Mouse (Mus musculus): ENCODE results near the gene Dnm3.

The Dnm3 gene

GRCm38 (mm10) chr1:162038431-162038830 lies 439.4 kb downstream of the Dnm3 start:
- in situ Hi-C loops (cut with MboI; ENCODE audit: low pct_unique_long_range_greater_than_20kb in 1 of 2, low sequenced_read_pairs in 2 of 2, unreplicated experiment in 1 of 2): no loop called here

GRCm38 (mm10) chr1:162037968-162038421 lies 439.8 kb downstream of the Dnm3 start:
- in situ Hi-C loops (cut with MboI; ENCODE audit: low pct_unique_long_range_greater_than_20kb in 1 of 2, low sequenced_read_pairs in 2 of 2, unreplicated experiment in 1 of 2): no loop called here

GRCm38 (mm10) chr1:162037185-162037765 lies 440.6 kb downstream of the Dnm3 start:
- in situ Hi-C loops (cut with MboI; ENCODE audit: low pct_unique_long_range_greater_than_20kb in 1 of 2, low sequenced_read_pairs in 2 of 2, unreplicated experiment in 1 of 2): no loop called here

GRCm38 (mm10) chr1:162036461-162036835 lies 441.4 kb downstream of the Dnm3 start:
- in situ Hi-C loops (cut with MboI; ENCODE audit: low pct_unique_long_range_greater_than_20kb in 1 of 2, low sequenced_read_pairs in 2 of 2, unreplicated experiment in 1 of 2): no loop called here

GRCm38 (mm10) chr1:162035800-162036460 lies 441.9 kb downstream of the Dnm3 start:
- in situ Hi-C loops (cut with MboI; ENCODE audit: low pct_unique_long_range_greater_than_20kb in 1 of 2, low sequenced_read_pairs in 2 of 2, unreplicated experiment in 1 of 2): no loop called here

- in situ Hi-C loops (cut with MboI; ENCODE audit: low pct_unique_long_range_greater_than_20kb in 1 of 2, low sequenced_read_pairs in 2 of 2, unreplicated experiment in 1 of 2): no loop called here
These were observed 454.1 kb downstream of the Dnm3 start for GRCm38 (mm10) chr1:162023681-162024270.

GRCm38 (mm10) chr1:162020766-162021165 lies 457.1 kb downstream of the Dnm3 start:
- in situ Hi-C loops (cut with MboI; ENCODE audit: low pct_unique_long_range_greater_than_20kb in 1 of 2, low sequenced_read_pairs in 2 of 2, unreplicated experiment in 1 of 2): no loop called here

- in situ Hi-C loops (cut with MboI; ENCODE audit: low pct_unique_long_range_greater_than_20kb in 1 of 2, low sequenced_read_pairs in 2 of 2, unreplicated experiment in 1 of 2): no loop called here
These were observed 457.5 kb downstream of the Dnm3 start for GRCm38 (mm10) chr1:162020303-162020731.

GRCm38 (mm10) chr1:162018601-162018977 lies 459.2 kb downstream of the Dnm3 start:
- in situ Hi-C loops (cut with MboI; ENCODE audit: low pct_unique_long_range_greater_than_20kb in 1 of 2, low sequenced_read_pairs in 2 of 2, unreplicated experiment in 1 of 2): no loop called here

- in situ Hi-C loops (cut with MboI; ENCODE audit: low pct_unique_long_range_greater_than_20kb in 1 of 2, low sequenced_read_pairs in 2 of 2, unreplicated experiment in 1 of 2): no loop called here
These were observed 459.7 kb downstream of the Dnm3 start for GRCm38 (mm10) chr1:162017975-162018600.

GRCm38 (mm10) chr1:162016982-162017381 lies 460.9 kb downstream of the Dnm3 start:
- in situ Hi-C loops (cut with MboI; ENCODE audit: low pct_unique_long_range_greater_than_20kb in 1 of 2, low sequenced_read_pairs in 2 of 2, unreplicated experiment in 1 of 2): no loop called here

- in situ Hi-C loops (cut with MboI; ENCODE audit: low pct_unique_long_range_greater_than_20kb in 1 of 2, low sequenced_read_pairs in 2 of 2, unreplicated experiment in 1 of 2): no loop called here
These were observed 462.5 kb downstream of the Dnm3 start for GRCm38 (mm10) chr1:162015247-162015862.

- in situ Hi-C loops (cut with MboI; ENCODE audit: low pct_unique_long_range_greater_than_20kb in 1 of 2, low sequenced_read_pairs in 2 of 2, unreplicated experiment in 1 of 2): no loop called here
These were observed 464.3 kb downstream of the Dnm3 start for GRCm38 (mm10) chr1:162013561-162013960.

- in situ Hi-C loops (cut with MboI; ENCODE audit: low pct_unique_long_range_greater_than_20kb in 1 of 2, low sequenced_read_pairs in 2 of 2, unreplicated experiment in 1 of 2): no loop called here
These were observed 466.1 kb downstream of the Dnm3 start for GRCm38 (mm10) chr1:162011523-162012245.

- in situ Hi-C loops (cut with MboI; ENCODE audit: low pct_unique_long_range_greater_than_20kb in 1 of 2, low sequenced_read_pairs in 2 of 2, unreplicated experiment in 1 of 2): loop anchor here in 1 of 2 experiments (10.0 kb wide), 1 partner anchor 306 kb away; no protein-coding TSS in a partner anchor
These were observed 468.7 kb downstream of the Dnm3 start for GRCm38 (mm10) chr1:162009086-162009485.

- in situ Hi-C loops (cut with MboI; ENCODE audit: low pct_unique_long_range_greater_than_20kb in 1 of 2, low sequenced_read_pairs in 2 of 2, unreplicated experiment in 1 of 2): loop anchor here in 1 of 2 experiments (10.0 kb wide), 1 partner anchor 306 kb away; no protein-coding TSS in a partner anchor
These were observed 469.2 kb downstream of the Dnm3 start for GRCm38 (mm10) chr1:162008631-162009067.

GRCm38 (mm10) chr1:162008208-162008607 lies 469.6 kb downstream of the Dnm3 start:
- in situ Hi-C loops (cut with MboI; ENCODE audit: low pct_unique_long_range_greater_than_20kb in 1 of 2, low sequenced_read_pairs in 2 of 2, unreplicated experiment in 1 of 2): loop anchor here in 1 of 2 experiments (10.0 kb wide), 1 partner anchor 307 kb away; no protein-coding TSS in a partner anchor

- in situ Hi-C loops (cut with MboI; ENCODE audit: low pct_unique_long_range_greater_than_20kb in 1 of 2, low sequenced_read_pairs in 2 of 2, unreplicated experiment in 1 of 2): loop anchor here in 1 of 2 experiments (10.0 kb wide), 1 partner anchor 309 kb away; no protein-coding TSS in a partner anchor
These were observed 471.7 kb downstream of the Dnm3 start for GRCm38 (mm10) chr1:162006109-162006508.
